Mouse (Mus musculus) neural tube, embryonic 14.5 days (tissue): Measurements from ENCODE around the gene Tnrc6a. TPM values are rescaled to one million over a fixed set of nuclear protein-coding genes. Genes with fewer than 3 reads are reported as not detected.
"Not testable (repeated sequence)": the region's sequence is repeated elsewhere in the genome, so short reads cannot be mapped to it uniquely, and the experiment has no call there.

Source experiments
- ATAC-seq: fragments of 200-750 bp; cut with Nextera tagmentation; 2 replicates; pipeline ENCODE4 v1.8.0; 2017; ENCODE audit warnings: low read depth, mild to moderate bottlenecking, moderate TSS enrichment, moderate library complexity
- H3K27ac ChIP-seq: fragments of 300-500 bp; sonication (generic); 2 replicates; pipeline ENCODE4 v1.5.1; 2014; ENCODE audit warnings: low read depth, mild to moderate bottlenecking, control low read depth, low read length, moderate library complexity, mixed read lengths
- H3K27me3 ChIP-seq: fragments of 300-500 bp; sonication (generic); 2 replicates; pipeline ENCODE4 v1.6.1; 2014; ENCODE audit warnings: low read length; ENCODE audit not compliant: control insufficient read depth, insufficient read depth
- H3K36me3 ChIP-seq: fragments of 300-500 bp; sonication (generic); 2 replicates; pipeline ENCODE4 v1.6.1; 2014; ENCODE audit warnings: low read length, mixed read lengths; ENCODE audit not compliant: control insufficient read depth, insufficient read depth
- H3K4me1 ChIP-seq: fragments of 300-500 bp; sonication (generic); 2 replicates; pipeline ENCODE4 v1.6.1; 2014; ENCODE audit warnings: low read length; ENCODE audit not compliant: control insufficient read depth, insufficient read depth
- H3K4me2 ChIP-seq: fragments of 300-500 bp; sonication (generic); 2 replicates; pipeline ENCODE4 v1.6.1; 2014; ENCODE audit warnings: mild to moderate bottlenecking, low read depth, low read length, control low read depth
- H3K4me3 ChIP-seq: fragments of 300-500 bp; sonication (generic); 2 replicates; pipeline ENCODE4 v1.5.1; 2014; ENCODE audit warnings: low read depth, low read length, control low read depth, mixed read lengths
- H3K9ac ChIP-seq: fragments of 300-500 bp; sonication (generic); replicated peaks from 2 replicates; pipeline ENCODE4 v1.6.1; 2014; ENCODE audit warnings: low read depth, mild to moderate bottlenecking, control low read depth, low read length, mixed read lengths
- H3K9me3 ChIP-seq: fragments of 300-500 bp; sonication (generic); 2 replicates; pipeline ENCODE4 v1.6.1; 2016; ENCODE audit warnings: low read length; ENCODE audit not compliant: control insufficient read depth
- whole genome bisulfite sequencing: fragments of 180-500 bp; shearing (Covaris S2); extraction: QIAGEN DNeasy Blood & Tissue Kit; methylation state at CpG from one replicate; pipeline ENCODE4 v1.1.7; 2014; 5-methylcytosine and 5-hydroxymethylcytosine counted together
- polyA plus RNA-seq: library from polyadenylated mRNA; unstranded; fragments of >200 nt; fragmentation: Nextera tagmentation; extraction: Ambion mirVana; gene quantifications from 2 replicates; pipeline ENCODE4 v1.2.1, GENCODE M21; 2014

The Tnrc6a gene
- polyA plus RNA-seq, 1 experiment from 2014 or later: 62.8 TPM

DNA sequence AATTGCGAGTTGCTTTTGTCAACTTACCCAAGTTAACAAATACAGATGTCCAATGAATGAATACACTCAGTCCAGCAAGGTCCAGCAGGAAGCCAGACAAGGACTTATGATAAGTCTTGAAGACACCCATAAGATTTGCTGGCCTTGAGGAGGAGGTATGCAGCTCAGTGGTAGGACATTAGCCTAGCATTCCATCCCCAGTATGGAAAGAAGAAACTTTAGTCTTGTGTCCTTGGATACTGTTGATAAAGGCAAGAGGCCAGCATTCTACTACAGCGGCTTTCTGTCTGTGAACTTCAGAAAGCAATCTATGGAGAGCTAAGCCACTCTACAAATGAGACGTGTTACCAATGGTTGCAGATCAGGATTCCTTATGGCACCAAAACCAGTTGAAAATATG lies 22.4 kb upstream of the Tnrc6a start:
- Histone ChIP-seq H3K9me3 (no peaks in the 10 kb centered on the region), H3K27me3 (no peaks in the 10 kb centered on the region), H3K4me3 (no peak overlapping the region), H3K4me2 (no peak overlapping the region), H3K9ac (no peak overlapping the region), H3K36me3 (no peaks in the 10 kb centered on the region), H3K4me1 (peaks cover 6% of the 10 kb centered on the region; the same call in 1 of the 2 replicates), H3K27ac (no peak overlapping the region)
- WGBS: 88% methylated on average over 3 of the region's 3 CpGs
- no peak for ATAC-seq

DNA sequence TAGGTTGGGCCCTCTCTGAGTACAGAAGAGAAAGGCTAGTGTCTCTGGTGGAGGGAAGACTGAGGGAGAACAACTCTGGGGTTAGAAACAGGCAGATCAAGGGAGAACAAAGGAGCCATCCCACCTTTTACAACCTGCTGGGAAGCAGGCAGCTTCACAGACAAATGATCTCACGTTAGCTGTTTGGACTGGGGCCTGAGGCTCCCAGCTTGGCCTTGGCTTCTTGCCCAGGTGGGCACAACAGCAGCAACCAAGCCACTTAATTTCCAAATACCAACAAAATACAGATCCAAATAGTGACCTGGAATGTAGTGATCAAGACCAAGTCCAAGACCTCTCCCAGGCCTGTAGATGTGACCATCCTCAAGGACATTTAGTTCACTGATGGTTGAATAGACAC lies 18.3 kb upstream of the Tnrc6a start:
- H3K36me3 ChIP-seq, H3K9me3 ChIP-seq, H3K4me1 ChIP-seq, H3K27me3 ChIP-seq, H3K4me2 ChIP-seq, H3K9ac ChIP-seq, H3K4me3 ChIP-seq, ATAC-seq, H3K27ac ChIP-seq: not testable (repeated sequence)
- 4% methylated on average over 1 of the region's 1 CpGs for WGBS

DNA sequence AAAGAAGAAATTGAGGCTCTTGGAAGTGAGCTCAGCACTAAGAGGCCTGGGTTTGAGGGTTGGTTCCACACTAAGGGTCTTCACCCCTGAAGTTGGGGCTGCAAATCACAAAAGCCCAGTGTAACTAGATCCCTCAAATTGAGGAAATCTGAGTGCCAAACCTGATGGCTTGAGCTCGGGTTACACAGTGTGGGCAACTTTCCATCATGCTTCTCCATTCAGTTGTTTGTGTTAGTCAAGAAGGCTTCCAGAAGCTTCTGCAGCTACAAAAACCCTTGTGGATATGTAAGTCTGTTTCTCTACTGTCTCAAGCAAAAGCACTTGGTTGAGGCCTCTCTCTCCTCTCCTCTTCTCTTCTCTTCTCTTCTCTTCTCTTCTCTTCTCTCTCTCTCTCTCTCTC lies 17.8 kb upstream of the Tnrc6a start:
- H3K36me3 ChIP-seq: no peaks in the 10 kb centered on the region
- H3K9me3 ChIP-seq: no peaks in the 10 kb centered on the region
- no peaks in the 10 kb centered on the region for H3K4me1 ChIP-seq
- H3K4me2 ChIP-seq: no peak overlapping the region
- ATAC-seq: no peak
- no peaks in the 10 kb centered on the region for H3K27me3 ChIP-seq
- H3K27ac ChIP-seq: no peak overlapping the region
- WGBS: 50% methylated on average over 1 of the region's 1 CpGs
- H3K4me3 ChIP-seq: no peak overlapping the region
- H3K9ac ChIP-seq: no peak overlapping the region

DNA sequence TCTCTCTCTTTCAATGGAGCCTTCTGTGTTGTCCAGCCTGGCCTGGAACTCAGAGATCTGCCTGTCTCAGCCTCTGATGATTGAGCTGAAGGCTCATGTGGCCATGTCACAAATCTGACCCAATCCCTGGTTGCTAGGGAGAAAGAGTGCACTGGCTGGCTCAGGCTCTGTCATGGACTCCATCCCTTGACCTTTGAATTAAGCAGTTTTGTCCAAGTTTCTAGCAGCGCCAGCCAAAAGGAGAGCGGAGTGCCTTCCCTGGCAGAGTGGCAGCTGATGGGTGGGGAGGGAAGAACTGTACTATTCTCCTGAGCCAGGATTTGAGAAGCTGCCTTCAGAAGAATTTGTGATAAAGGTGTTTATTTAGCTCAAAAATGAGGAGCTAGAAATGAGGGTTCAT lies 17.4 kb upstream of the Tnrc6a start:
- Histone ChIP-seq H3K9ac (no peak overlapping the region), H3K36me3 (no peaks in the 10 kb centered on the region), H3K4me2 (no peak overlapping the region), H3K4me3 (no peak overlapping the region), H3K9me3 (no peaks in the 10 kb centered on the region), H3K27me3 (no peaks in the 10 kb centered on the region), H3K4me1 (no peaks in the 10 kb centered on the region), H3K27ac (no peak overlapping the region)
- WGBS: 95% methylated on average over 2 of the region's 2 CpGs
- no peak for ATAC-seq

DNA sequence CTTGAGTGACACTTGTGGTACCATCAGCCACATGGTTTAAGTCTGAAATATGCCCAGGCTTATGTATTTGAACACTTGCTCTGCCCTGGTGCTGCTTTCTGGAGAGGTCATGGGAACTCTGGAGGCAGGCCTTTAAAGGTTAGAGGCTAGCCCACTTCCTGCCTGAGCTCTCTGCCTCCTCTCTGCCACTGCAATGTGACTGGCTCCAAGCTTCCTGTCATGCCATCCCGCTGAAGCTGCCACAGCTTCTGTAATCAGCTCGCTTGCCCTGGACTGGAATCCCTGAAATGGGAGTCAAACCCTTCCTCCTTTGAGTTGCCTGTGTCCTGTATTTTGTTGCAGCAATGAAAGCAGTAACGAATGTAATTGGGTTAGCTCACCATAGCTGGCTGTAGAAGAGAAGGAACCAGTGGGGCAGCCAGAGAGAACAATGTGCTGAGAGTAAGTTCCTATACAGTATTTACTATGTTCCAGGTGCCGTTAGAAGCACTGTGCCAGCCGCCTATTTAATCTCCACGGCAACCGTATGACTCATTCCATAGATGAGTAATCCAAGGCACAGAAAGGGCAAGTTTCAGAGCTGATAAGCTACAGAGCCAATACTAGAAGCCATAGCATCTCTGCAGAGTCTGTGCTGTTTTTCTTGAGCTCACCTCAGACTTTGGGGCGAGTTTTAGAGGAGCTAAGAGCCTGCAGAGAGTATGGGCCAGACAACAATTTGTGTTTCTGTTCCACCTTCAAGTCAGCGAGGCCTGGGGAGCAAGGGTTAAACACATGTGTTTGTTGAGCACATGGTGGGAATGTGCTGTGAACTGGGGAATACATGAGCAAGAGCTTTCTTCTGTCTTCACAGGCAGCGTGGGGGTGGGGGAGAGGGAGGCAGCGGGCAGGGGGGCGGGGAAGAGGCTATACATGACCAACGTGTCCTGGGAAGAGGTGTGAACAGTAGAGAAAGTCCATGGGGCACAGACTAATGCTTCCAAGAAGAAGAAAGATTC lies 15.3 kb upstream of the Tnrc6a start:
- Histone ChIP-seq H3K27me3 (no peaks in the 10 kb centered on the region), H3K4me3 (no peak overlapping the region)
- WGBS: 67% methylated on average over 13 of the region's 13 CpGs

DNA sequence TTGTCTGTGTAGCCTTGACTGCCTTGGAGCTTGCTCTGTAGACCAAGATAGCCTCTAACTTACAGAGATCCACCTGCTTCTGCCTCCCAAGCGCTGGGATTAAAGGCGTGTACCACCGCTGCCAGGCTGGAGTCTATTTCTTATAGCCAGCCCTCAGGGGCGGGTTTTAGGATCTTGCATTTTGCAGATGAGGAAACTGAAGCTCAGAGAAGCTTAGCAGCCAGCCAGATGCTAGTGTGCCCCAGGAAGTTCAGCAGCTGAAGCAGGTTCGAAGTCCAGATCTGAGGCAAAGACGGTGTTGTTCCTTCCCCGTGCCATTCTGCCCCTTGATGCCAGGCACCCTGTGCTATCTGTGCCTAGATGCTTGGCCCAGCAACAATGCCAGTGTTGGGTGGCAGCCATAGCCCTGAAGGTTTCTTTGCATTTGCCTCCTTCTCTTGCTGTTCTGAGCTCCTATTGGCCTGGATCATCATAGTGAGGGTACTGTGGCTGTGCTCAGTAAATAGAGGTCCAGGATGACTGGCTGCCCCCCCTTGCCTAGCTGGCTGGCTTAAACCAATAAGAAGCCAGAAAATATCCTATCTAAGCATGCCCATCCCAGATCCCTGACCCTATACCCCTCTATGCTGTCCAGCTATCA lies 14.2 kb upstream of the Tnrc6a start:
- Histone ChIP-seq H3K4me3 (no peak overlapping the region), H3K4me2 (no peak overlapping the region), H3K9ac (no peak overlapping the region), H3K9me3 (no peaks in the 10 kb centered on the region), H3K36me3 (no peaks in the 10 kb centered on the region), H3K27me3 (no peaks in the 10 kb centered on the region), H3K27ac (no peak overlapping the region), H3K4me1 (no peaks in the 10 kb centered on the region)
- ATAC-seq: no peak
- 93% methylated on average over 7 of the region's 7 CpGs for WGBS

More for the DNA sequence above, 15.3 kb upstream of the Tnrc6a start:
- Histone ChIP-seq H3K36me3 (no peaks in the 10 kb centered on the region), H3K27ac (no peak overlapping the region), H3K4me2 (no peak overlapping the region), H3K9me3 (no peaks in the 10 kb centered on the region), H3K9ac (no peak overlapping the region), H3K4me1 (no peaks in the 10 kb centered on the region)
- no peak for ATAC-seq

DNA sequence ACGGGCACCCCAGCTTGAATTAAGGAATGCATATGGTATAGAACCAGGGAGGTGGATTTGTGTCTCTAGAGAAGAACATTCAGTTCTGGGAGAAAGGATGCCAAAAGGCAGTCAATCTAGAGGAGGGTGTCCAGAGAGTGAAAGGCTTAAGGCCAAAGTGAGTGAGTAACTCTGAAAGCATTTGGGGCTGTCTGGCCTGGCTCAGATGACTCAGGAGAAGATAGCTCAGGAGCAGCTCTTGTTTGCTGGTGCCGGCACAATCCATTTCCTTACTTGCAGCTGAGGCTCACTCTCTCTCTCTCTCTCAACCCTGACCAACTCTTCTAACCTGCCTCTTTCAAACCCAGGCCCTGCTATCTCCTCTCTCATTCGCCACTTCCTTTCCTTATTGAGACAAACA lies 13.6 kb upstream of the Tnrc6a start:
- H3K4me1 ChIP-seq: no peaks in the 10 kb centered on the region
- WGBS: 77% methylated on average over 3 of the region's 3 CpGs
- ATAC-seq: no peak

DNA sequence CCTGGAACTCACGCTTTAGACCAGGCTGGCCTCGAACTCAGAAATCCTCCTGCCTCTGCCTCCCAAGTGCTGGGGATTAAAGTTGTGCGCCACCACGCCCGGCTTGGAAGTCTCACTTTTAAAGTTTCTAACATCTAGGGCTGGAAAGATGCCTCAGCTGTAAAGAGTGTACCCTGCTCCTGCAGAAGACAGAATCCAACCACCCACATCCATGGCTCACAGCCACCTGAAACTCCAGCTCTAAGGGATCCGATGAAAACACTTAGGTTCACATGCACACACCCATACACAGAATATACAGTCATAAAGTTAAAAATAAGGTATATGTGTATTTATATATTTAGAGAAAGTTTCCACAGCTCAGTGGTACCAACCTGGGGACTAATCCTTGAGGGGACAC lies 10.1 kb upstream of the Tnrc6a start:
- Histone ChIP-seq H3K4me3 (no peak overlapping the region), H3K36me3 (no peaks in the 10 kb centered on the region), H3K9me3 (no peaks in the 10 kb centered on the region), H3K27ac (no peak overlapping the region), H3K4me1 (no peaks in the 10 kb centered on the region), H3K9ac (no peak overlapping the region), H3K4me2 (no peak overlapping the region), H3K27me3 (no peaks in the 10 kb centered on the region)
- ATAC-seq: no peak
- WGBS: 93% methylated on average over 6 of the region's 6 CpGs

More for the DNA sequence above, 13.6 kb upstream of the Tnrc6a start:
- Histone ChIP-seq H3K27me3 (no peaks in the 10 kb centered on the region), H3K36me3 (no peaks in the 10 kb centered on the region), H3K27ac (no peak overlapping the region), H3K9ac (no peak overlapping the region), H3K4me2 (no peak overlapping the region), H3K4me3 (no peak overlapping the region), H3K9me3 (no peaks in the 10 kb centered on the region)

DNA sequence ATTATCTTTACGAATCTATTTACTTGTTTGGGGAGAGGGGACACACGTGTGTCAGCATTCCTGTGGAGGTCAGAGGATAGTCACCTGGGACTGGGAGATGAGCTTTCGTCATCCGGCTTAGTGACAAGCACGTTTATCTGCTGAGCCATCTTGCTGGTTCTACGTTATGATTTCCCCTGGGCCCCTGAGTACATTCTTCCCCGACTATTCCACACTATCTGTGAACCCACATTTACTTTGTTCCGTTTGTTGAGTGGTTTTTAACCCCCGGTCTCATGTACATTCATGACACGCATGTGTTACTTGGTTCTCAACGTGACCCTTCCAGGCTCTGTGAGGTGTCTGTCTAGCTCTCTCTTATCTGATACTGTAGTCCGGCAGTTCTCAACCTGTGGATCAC lies 6.9 kb upstream of the Tnrc6a start:
- H3K4me1 ChIP-seq: no peaks in the 10 kb centered on the region
- H3K4me3 ChIP-seq: no peak overlapping the region
- ATAC-seq: no peak
- H3K36me3 ChIP-seq: no peaks in the 10 kb centered on the region
- no peaks in the 10 kb centered on the region for H3K9me3 ChIP-seq
- H3K4me2 ChIP-seq: no peak overlapping the region
- 79% methylated on average over 12 of the region's 12 CpGs for WGBS
- H3K27me3 ChIP-seq: no peaks in the 10 kb centered on the region
- H3K27ac ChIP-seq: no peak overlapping the region
- no peak overlapping the region for H3K9ac ChIP-seq
